Mouse (Mus musculus) embryonic facial prominence, embryonic 14.5 days (tissue): Measurements from ENCODE around the gene Ptpn13. TPM values are rescaled to one million over a fixed set of nuclear protein-coding genes. Genes with fewer than 3 reads are reported as not detected.
A peak's percentile ranks its signal among the peaks of the same experiment; 100 is the strongest.

ENCODE experiments used
- ATAC-seq: fragments of 200-750 bp; cut with Nextera tagmentation; 2 replicates; pipeline ENCODE4 v1.8.0; 2017; ENCODE audit warnings: low read depth, moderate number of reproducible peaks, moderate TSS enrichment
- DNase-seq: peaks from one replicate; pipeline ENCODE4 v3.0.0-alpha.2; 2015; ENCODE audit warnings: low spot score
- H3K27ac ChIP-seq: fragments of 300-500 bp; sonication (generic); replicated peaks from 2 replicates; pipeline ENCODE4 v1.5.1; 2014; ENCODE audit warnings: low read depth, mild to moderate bottlenecking, low read length, moderate library complexity
- H3K27me3 ChIP-seq: fragments of 300-500 bp; sonication (generic); replicated peaks from 2 replicates; pipeline ENCODE4 v1.6.1; 2014; ENCODE audit warnings: low read length; ENCODE audit not compliant: control insufficient read depth, insufficient read depth
- H3K36me3 ChIP-seq: fragments of 300-500 bp; sonication (generic); 2 replicates; pipeline ENCODE4 v1.6.1; 2014; ENCODE audit warnings: low read length, mixed read lengths; ENCODE audit not compliant: control insufficient read depth, insufficient read depth
- H3K4me1 ChIP-seq: fragments of 300-500 bp; sonication (generic); 2 replicates; pipeline ENCODE4 v1.6.1; 2014; ENCODE audit warnings: antibody characterized with exemption, low read length; ENCODE audit not compliant: control insufficient read depth, insufficient read depth
- H3K4me2 ChIP-seq: fragments of 300-500 bp; sonication (generic); 2 replicates; pipeline ENCODE4 v1.6.1; 2014; ENCODE audit warnings: low read depth, mild to moderate bottlenecking, low read length, moderate library complexity, mixed read lengths
- H3K4me3 ChIP-seq: fragments of 300-500 bp; sonication (generic); 2 replicates; pipeline ENCODE4 v1.5.1; 2014; ENCODE audit warnings: low read depth, mild to moderate bottlenecking, low read length
- H3K9ac ChIP-seq: fragments of 300-500 bp; sonication (generic); 2 replicates; pipeline ENCODE4 v1.6.1; 2014; ENCODE audit warnings: low read depth, mild to moderate bottlenecking, low read length, moderate library complexity, mixed read lengths
- H3K9me3 ChIP-seq: fragments of 300-500 bp; sonication (generic); 2 replicates; pipeline ENCODE4 v1.6.1; 2016; ENCODE audit warnings: low read length; ENCODE audit not compliant: control insufficient read depth
- WGBS: fragments of 180-500 bp; shearing (Covaris S2); extraction: QIAGEN DNeasy Blood & Tissue Kit; methylation state at CpG from one replicate; pipeline ENCODE4 v1.1.7; 2014; 5-methylcytosine and 5-hydroxymethylcytosine counted together
- polyA plus RNA-seq: library from polyadenylated mRNA; unstranded; fragments of >200 nt; fragmentation: Nextera tagmentation; extraction: Ambion mirVana; gene quantifications from 2 replicates; pipeline ENCODE4 v1.2.1, GENCODE M21; 2014

Gene Ptpn13
- polyA plus RNA-seq, 1 experiment from 2014 or later: 16.6 TPM

DNA sequence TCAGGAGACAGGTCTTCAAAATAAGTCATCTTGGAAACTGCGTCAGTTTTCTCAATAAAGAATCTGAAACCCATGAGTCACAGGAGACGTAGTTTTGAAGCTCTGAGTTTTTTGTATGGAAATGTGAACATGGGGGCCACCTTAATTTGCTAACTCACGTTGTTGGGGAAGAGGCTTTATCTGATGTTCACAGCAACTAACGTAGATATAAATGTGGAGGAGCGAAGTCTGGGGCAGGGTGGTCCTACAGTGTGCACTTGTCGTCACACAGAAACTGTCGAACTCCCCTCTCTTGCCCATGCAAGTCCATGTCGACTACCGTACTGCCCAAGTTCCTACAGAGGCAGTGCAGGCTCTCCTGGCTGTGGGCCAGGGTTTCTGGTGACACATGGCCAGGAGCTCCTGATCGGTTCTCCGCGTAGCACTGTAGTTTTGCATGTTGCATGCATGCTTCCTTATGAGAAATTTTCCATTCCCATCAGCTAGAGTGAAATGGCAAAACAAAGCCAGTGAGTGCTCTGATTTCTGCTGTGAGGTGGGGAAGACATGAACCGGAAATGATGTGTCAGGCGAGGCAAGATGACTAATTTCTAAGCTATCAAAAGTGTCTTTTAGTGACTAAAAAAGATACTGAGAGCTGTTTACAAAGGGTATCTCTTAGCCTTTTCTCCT lies 93.9 kb downstream of the Ptpn13 start:
- WGBS: 82% methylated on average over 14 of the region's 14 CpGs
- DNase-seq: peak; percentile 43
- ATAC-seq: no peak

DNA sequence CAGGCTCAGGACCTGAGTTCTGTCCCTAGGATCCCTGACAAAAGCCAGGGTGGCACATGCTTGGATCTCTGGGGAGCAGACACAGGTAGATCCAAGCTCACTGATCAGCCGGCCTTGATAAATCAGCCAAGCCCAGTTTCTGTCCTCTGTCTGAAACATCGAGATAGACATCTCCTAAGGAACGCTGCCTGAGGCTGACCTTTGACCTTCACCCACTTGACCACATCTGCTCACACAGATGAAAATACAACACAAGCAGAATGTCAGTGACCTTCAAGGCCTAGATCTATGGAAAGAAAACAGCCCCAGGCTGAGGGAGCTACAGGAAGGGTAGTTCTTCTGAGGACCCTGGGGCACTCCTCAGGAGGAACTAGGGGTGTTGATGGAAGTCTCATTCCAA lies 97.4 kb downstream of the Ptpn13 start:
- Histone ChIP-seq H3K36me3 (peaks cover 17% of the 10 kb centered on the region; the same call in 1 of the 2 replicates), H3K27me3 (no peaks in the 10 kb centered on the region), H3K9ac (no peak overlapping the region), H3K4me3 (no peak overlapping the region), H3K4me1 (no peaks in the 10 kb centered on the region), H3K9me3 (no peaks in the 10 kb centered on the region), H3K4me2 (no peak overlapping the region), H3K27ac (no peak overlapping the region)
- ATAC-seq: no peak
- WGBS: 19% methylated on average over 3 of the region's 3 CpGs
- no peak for DNase-seq

More for the DNA sequence above, 93.9 kb downstream of the Ptpn13 start:
- Histone ChIP-seq H3K27ac (no peak overlapping the region), H3K9ac (no peak overlapping the region), H3K27me3 (no peaks in the 10 kb centered on the region), H3K4me2 (no peak overlapping the region), H3K4me1 (no peaks in the 10 kb centered on the region), H3K9me3 (no peaks in the 10 kb centered on the region), H3K4me3 (no peak overlapping the region), H3K36me3 (0 out of 2 replicates have a peak, but pooled peaks cover 4% of the 10 kb centered on the region)

DNA sequence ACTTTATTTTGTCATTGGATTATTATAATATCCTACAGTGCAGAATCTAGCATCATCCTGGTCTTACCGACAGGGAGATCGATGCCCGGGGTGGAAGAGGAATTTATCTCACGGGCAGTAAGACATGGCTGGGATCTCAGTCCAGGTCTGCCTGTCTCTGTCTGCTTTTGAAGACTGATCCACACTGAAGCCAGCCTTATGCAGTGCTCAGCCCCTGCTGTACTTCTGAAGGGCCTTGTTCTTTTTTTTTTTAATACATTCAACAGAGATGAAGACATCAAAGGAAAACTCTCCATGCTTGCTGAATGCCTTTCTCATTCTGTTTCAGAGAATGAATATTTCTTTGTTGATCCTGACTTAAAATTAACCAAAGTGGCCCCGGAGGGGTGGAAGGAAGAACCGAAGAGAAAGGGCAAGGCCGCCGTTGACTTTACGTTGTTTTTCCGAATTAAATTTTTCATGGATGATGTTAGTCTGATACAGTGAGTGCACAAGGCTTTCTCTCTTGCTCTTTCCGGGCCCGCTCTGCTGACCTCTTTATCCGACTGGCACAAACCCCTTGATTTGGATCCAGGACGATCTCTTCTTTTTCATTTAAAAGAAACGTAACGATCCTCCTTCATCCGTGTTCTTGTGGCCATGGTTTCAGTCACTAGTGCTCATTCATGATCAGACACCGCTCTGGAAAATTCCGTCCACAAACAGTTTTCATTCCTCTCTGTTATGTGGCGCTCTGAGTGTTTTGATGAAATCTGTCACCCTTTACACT lies 101.9 kb downstream of the Ptpn13 start:
- peaks cover 42% of the 10 kb centered on the region; the same call in 1 of the 2 replicates for H3K36me3 ChIP-seq
- ATAC-seq (no peak), DNase-seq (no peak)
- 81% methylated on average over 20 of the region's 20 CpGs for WGBS
- H3K4me1 ChIP-seq: no peaks in the 10 kb centered on the region
- H3K9ac ChIP-seq: no peak overlapping the region
- no peak overlapping the region for H3K4me2 ChIP-seq
- H3K27ac ChIP-seq: no peak overlapping the region
- H3K9me3 ChIP-seq: no peaks in the 10 kb centered on the region
- H3K4me3 ChIP-seq: no peak overlapping the region
- no peaks in the 10 kb centered on the region for H3K27me3 ChIP-seq

DNA sequence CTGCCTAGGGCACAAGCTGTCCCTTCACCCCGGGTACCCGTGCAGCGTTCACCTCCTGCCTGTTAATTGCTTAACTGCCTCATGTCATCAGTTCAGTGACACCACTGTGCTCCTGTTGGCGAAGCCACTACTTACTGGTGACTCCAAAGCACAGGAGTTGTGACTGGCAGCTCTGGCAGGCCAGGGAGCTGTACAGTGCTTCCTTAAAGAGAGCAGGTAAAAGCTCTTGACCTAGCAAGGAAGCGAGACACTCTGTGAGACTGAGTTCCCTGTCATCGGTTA lies 102.4 kb downstream of the Ptpn13 start:
- Histone ChIP-seq H3K4me2 (no peak overlapping the region), H3K4me1 (no peaks in the 10 kb centered on the region), H3K36me3 (peaks cover 42% of the 10 kb centered on the region; the same call in 1 of the 2 replicates), H3K4me3 (no peak overlapping the region), H3K27me3 (no peaks in the 10 kb centered on the region), H3K9me3 (no peaks in the 10 kb centered on the region), H3K9ac (no peak overlapping the region), H3K27ac (no peak overlapping the region)
- no peak for ATAC-seq
- DNase-seq: no peak
- WGBS: 69% methylated on average over 6 of the region's 6 CpGs

DNA sequence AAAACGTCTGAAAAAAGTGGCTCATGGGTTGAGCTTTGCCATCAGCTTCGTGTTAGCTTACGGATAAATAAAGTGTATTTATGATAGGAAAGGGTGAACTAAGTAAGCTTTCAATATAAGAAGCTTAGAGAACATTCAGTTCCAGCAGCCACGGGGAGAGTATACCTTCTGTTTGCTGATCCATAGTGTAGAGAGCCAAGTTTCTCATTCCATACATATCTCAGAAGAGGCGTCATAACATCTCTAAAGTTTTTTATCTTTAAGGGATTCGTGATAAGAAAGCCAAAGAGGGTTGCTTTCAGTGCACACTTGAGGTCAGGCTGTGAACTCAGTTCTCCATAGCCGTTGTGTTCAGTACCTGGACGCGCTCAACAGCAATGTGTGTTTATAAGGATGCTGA lies 105.2 kb downstream of the Ptpn13 start:
- Histone ChIP-seq H3K4me2 (no peak overlapping the region), H3K4me1 (no peaks in the 10 kb centered on the region), H3K27ac (no peak overlapping the region), H3K9ac (no peak overlapping the region), H3K36me3 (peaks cover 41% of the 10 kb centered on the region), H3K27me3 (no peaks in the 10 kb centered on the region), H3K9me3 (no peaks in the 10 kb centered on the region), H3K4me3 (no peak overlapping the region)
- WGBS: 88% methylated on average over 9 of the region's 9 CpGs
- no peak for DNase-seq
- no peak for ATAC-seq

DNA sequence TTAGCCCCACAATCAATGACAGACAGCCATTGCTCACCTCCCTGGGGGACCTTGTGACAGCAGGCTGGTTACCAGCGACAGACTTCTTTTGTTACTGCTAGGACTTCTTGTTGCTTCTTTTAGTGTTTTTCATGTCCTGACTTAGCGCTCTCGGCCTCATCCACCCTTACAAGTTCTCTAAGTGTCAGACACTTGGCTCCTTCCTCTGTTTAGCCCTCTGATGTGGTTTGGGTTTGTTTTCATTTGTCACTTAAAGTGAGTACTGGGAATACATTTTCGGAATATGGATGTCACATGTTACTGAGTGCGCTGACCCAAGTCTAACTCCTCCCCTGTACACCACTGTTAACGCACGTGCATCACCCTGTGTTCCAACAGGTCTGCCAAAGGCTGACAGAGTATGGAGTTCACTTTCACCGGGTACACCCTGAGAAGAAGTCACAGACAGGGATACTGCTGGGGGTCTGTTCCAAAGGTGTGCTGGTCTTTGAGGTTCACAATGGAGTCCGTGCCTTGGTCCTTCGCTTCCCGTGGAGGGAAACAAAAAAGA lies 107.9 kb downstream of the Ptpn13 start:
- Histone ChIP-seq H3K4me2 (no peak overlapping the region), H3K4me3 (no peak overlapping the region), H3K9me3 (no peaks in the 10 kb centered on the region), H3K9ac (no peak overlapping the region), H3K27me3 (no peaks in the 10 kb centered on the region), H3K27ac (no peak overlapping the region), H3K36me3 (peaks cover 33% of the 10 kb centered on the region), H3K4me1 (no peaks in the 10 kb centered on the region)
- WGBS: 58% methylated on average over 11 of the region's 11 CpGs
- DNase-seq (peak; percentile 26), ATAC-seq (0 out of 2 replicates have a peak, but pooled peaks have one; percentile 30)

DNA sequence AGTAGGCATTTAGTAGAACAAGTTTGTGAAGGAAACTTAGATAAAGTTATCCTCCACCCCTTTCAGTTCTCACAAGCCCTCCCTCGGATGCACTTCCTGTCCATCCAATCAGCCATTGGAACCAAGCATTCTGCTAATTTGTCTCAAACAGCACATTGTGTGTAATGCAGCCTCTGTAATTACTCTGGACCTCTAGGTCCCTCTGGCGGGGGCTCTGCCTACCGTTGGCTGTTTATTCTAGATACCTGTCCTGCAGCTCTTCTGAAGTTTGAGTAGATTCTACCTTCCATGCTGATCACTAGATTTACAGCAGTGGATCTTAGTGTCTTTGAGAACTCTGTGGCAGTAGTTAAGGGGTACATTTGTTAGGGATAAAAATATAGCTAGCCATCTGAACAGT lies 109.5 kb downstream of the Ptpn13 start:
- no peak for ATAC-seq
- WGBS: 52% methylated on average over 3 of the region's 3 CpGs
- H3K27ac ChIP-seq: no peak overlapping the region

DNA sequence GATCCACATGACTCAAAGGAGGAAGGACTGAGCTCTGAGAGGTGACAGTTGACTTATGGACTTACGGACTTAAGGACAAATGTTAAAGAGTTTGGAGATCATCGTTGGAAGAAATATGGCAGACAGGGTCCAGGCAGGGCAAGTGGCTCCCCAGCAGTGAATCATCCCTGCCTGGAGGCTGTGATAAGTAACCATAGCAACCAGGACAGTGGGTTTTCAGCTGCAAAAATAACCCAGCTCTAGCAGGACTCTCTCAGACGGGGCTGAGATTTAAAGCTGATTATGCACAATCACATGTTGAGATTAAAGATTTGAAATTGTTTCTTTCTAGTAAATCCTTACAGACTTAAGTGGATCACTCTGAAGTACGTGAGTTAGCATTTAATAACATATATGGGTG lies 112.4 kb downstream of the Ptpn13 start:
- Histone ChIP-seq H3K36me3 (peaks cover 17% of the 10 kb centered on the region), H3K4me3 (no peak overlapping the region), H3K27ac (no peak overlapping the region), H3K27me3 (no peaks in the 10 kb centered on the region), H3K4me2 (no peak overlapping the region), H3K4me1 (no peaks in the 10 kb centered on the region), H3K9ac (no peak overlapping the region), H3K9me3 (no peaks in the 10 kb centered on the region)
- WGBS: 70% methylated on average over 4 of the region's 4 CpGs
- ATAC-seq (no peak), DNase-seq (no peak)

More for the DNA sequence above, 109.5 kb downstream of the Ptpn13 start:
- Histone ChIP-seq H3K4me2 (no peak overlapping the region), H3K9me3 (no peaks in the 10 kb centered on the region), H3K9ac (no peak overlapping the region), H3K4me1 (no peaks in the 10 kb centered on the region), H3K4me3 (no peak overlapping the region), H3K36me3 (peaks cover 28% of the 10 kb centered on the region), H3K27me3 (no peaks in the 10 kb centered on the region)
- no peak for DNase-seq
